Mouse (Mus musculus) midbrain, embryonic 10.5 days (tissue): ENCODE results near the gene Chrm5. TPM values are rescaled to one million over a fixed set of nuclear protein-coding genes. Genes with fewer than 3 reads are reported as not detected.

Experiments
- DNase-seq: peaks from one replicate; pipeline ENCODE4 v3.0.0-alpha.2; 2017; ENCODE audit warnings: low spot score
- H3K27ac ChIP-seq: fragments of 300-500 bp; sonication (generic); replicated peaks from 2 replicates; pipeline ENCODE4 v1.5.1; 2016; ENCODE audit warnings: mild to moderate bottlenecking
- H3K27me3 ChIP-seq: fragments of 300-500 bp; sonication (generic); 2 replicates; pipeline ENCODE4 v1.6.1; 2016; ENCODE audit warnings: low read depth, mild to moderate bottlenecking; ENCODE audit not compliant: poor library complexity, severe bottlenecking
- H3K36me3 ChIP-seq: fragments of 300-500 bp; sonication (generic); 2 replicates; pipeline ENCODE4 v1.6.1; 2016; ENCODE audit warnings: mild to moderate bottlenecking, moderate library complexity
- H3K4me1 ChIP-seq: fragments of 300-500 bp; sonication (generic); 2 replicates; pipeline ENCODE4 v1.6.1; 2016
- H3K4me3 ChIP-seq: fragments of 300-500 bp; sonication (generic); 2 replicates; pipeline ENCODE4 v1.5.1; 2016; ENCODE audit warnings: mild to moderate bottlenecking, moderate library complexity
- H3K9me3 ChIP-seq: fragments of 300-500 bp; sonication (generic); replicated peaks from 2 replicates; pipeline ENCODE4 v1.6.1; 2016; ENCODE audit warnings: mild to moderate bottlenecking
- WGBS: fragments of 180-500 bp; shearing (Covaris S2); methylation state at CpG from one replicate; pipeline ENCODE4 v1.1.7; 2016; 5-methylcytosine and 5-hydroxymethylcytosine counted together
- polyA plus RNA-seq: library from polyadenylated mRNA; unstranded; fragments of >200 nt; fragmentation: Nextera tagmentation; extraction: Ambion mirVana; gene quantifications from 2 replicates; pipeline ENCODE4 v1.2.1, GENCODE M21; 2016

Chrm5 gene
- polyA plus RNA-seq = not detected in 2 replicates

DNA sequence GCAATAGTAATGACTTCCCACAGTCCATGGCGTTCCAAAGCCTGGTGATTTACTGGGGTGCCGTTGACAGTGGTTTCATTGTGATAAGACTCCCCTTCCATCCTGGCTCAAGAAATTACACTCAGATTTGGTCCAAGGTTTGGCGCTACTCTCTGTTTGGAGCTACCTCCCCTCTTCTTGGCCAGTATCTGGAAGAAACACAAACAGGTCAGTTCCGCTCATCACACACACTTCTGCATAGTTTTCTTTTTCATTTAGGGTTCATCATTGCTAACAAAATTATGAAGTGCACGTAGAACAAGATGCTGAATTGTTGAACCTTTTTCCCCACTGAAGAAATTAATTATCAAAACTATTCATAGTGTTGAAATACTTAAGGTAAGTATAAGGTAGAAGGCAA, at the start of gene Chrm5:
Gene Chrm5, minus strand, starts transcription at position 101 of the 400 bp plus-strand sequence.
- no peak within 1 kb of the TSS for H3K4me3 ChIP-seq
- H3K27ac ChIP-seq = no peak within 1 kb of the TSS
- no peaks in the 10 kb centered on the region for H3K27me3 ChIP-seq
- H3K9me3 ChIP-seq = no peaks in the 10 kb centered on the region
- no peaks in the 10 kb centered on the region for H3K4me1 ChIP-seq
- no peak for DNase-seq
- H3K36me3 ChIP-seq = no peaks in the 10 kb centered on the region
- WGBS = 91% methylated on average over 5 of the region's 5 CpGs

DNA sequence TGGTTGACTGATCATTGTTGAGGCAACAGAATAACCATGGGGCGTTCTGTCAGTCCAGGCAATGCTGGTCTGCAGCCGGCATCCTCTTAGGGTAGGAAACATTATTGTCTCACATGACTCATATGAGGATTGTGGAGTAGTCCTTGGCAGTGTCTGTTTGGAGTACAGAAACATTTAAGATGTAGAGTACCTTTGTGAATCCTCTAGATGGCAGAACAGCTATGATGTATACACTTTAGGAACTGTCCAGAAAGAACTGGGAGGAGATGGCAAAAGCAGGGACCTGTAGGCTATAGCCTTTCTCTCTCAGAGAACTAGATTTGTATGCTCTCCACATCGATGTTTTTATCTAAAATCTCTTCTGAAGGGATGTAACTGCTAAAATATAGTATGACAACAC, 46.4 kb upstream of the Chrm5 start:
- H3K27me3 ChIP-seq = no peaks in the 10 kb centered on the region
- no peak for DNase-seq
- no peaks in the 10 kb centered on the region for H3K4me1 ChIP-seq
- no peaks in the 10 kb centered on the region for H3K9me3 ChIP-seq
- no peak overlapping the region for H3K4me3 ChIP-seq
- H3K27ac ChIP-seq = no peak overlapping the region
- WGBS = 91% methylated on average over 3 of the region's 3 CpGs
- no peaks in the 10 kb centered on the region for H3K36me3 ChIP-seq

DNA sequence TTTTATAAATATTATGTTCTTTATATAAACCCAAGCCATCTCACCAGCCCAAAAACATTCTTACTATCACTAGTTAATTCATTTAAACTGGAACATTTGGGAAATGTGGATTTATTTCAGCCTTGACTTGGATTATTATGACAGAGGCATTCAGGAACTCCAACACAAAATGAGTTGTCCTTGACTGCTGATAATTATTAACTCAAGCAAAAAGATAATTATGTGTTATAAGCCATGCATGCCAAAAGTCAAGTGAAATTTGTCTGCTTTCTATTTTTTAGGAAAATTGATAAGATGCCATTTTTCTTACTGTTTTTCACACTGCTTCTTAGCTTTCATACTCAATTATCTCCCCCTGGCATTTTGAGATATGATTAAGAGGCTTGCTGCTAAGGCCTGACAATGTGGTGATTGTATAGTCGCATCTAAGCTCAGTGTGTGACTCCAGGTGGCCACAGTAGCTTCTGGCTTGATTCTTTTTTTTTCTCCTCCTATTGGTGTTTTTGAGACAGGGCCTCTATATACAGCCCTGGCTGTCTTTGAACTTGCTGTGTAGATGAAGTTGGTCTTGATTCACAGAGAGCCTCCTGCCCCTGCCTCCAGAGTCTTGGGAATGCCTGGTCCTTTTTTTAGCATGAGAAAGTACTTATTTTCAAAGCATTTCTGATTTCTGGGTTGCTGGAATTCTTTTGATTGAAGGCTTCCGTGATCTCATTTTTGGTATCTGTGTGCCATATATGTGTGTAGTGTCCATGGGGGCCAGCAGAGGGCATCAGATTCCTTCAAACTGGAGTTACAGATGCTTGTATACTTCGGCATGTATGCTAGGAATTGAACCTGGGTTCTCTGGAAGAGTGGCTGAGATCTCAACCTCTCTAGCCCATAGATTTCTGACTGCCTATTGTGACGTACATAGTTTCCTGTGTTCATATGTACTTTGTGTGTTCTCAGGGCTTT, 40.2 kb upstream of the Chrm5 start:
- Histone ChIP-seq H3K9me3 (no peaks in the 10 kb centered on the region), H3K4me1 (peaks cover 4% of the 10 kb centered on the region; the same call in 1 of the 2 replicates), H3K4me3 (no peak overlapping the region), H3K36me3 (no peaks in the 10 kb centered on the region), H3K27ac (no peak overlapping the region), H3K27me3 (no peaks in the 10 kb centered on the region)
- WGBS = 87% methylated on average over 4 of the region's 4 CpGs
- no peak for DNase-seq

DNA sequence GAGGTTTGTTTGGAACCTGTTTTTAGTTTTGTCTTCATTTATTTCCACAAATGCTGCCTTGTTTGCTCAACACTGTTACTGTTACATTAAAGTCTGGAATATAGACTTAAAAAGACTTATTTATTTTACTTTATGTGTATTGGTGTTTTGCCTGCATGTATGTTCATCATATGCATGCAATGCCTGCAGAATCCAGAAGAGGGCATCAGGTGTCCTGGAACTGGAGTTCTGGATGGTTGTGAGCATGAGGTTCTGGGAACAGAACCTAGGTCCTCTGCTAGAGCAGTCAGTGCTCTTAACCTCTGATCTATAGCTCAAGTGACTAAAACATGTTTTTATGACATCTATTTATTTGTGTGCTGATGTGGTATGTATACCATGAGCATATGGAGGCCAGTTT, 38.0 kb upstream of the Chrm5 start:
- Histone ChIP-seq H3K36me3 (no peaks in the 10 kb centered on the region), H3K27me3 (no peaks in the 10 kb centered on the region), H3K9me3 (no peaks in the 10 kb centered on the region), H3K4me3 (no peak overlapping the region), H3K27ac (no peak overlapping the region), H3K4me1 (peaks cover 4% of the 10 kb centered on the region; the same call in 1 of the 2 replicates)
- no peak for DNase-seq

DNA sequence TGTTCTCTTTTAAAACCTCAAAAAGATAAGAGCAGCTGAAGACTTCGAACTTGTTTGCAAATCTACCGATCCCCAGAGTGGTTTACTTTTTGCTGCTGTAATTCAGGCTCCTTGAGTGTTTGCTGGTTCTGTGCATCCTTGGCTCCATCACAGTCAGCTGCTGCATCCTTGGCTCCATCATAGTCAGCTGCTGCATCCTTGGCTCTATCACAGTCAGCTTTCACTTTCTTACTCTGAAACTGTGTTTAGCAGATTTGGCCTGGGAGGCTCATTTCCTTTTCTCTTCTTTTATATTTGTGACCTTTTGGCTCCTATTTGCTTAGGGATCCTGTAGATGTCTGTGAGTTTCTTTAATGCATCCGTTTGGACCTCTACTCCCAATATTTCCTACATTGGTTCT, 36.6 kb upstream of the Chrm5 start:
- H3K4me1 ChIP-seq = peaks cover 4% of the 10 kb centered on the region; the same call in 1 of the 2 replicates
- H3K4me3 ChIP-seq = no peak overlapping the region
- no peak overlapping the region for H3K27ac ChIP-seq
- no peaks in the 10 kb centered on the region for H3K9me3 ChIP-seq
- no peaks in the 10 kb centered on the region for H3K27me3 ChIP-seq
- no peak for DNase-seq
- no peaks in the 10 kb centered on the region for H3K36me3 ChIP-seq
- 94% methylated on average over 3 of the region's 3 CpGs for WGBS

DNA sequence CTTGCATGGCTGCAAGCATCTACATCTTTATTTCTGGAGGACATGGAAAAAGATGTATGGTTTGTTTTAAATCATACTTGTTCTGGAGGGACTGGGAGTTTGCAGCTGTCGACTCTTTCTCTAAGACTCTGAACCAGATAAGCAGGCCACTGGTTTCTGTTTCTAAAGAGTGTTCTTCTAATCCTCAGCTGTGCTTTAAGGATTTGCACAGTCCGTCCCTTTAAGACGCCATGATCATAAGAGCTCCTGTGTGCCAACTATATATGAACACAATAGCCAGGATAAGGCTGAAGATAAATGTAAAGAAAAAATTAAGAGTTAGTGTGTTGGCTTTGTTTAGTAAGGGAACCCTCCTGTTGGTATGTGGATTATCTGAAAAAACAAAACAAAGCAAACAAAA, 36.2 kb upstream of the Chrm5 start:
- Histone ChIP-seq H3K27me3 (no peaks in the 10 kb centered on the region), H3K27ac (no peak overlapping the region), H3K4me3 (no peak overlapping the region), H3K9me3 (no peaks in the 10 kb centered on the region), H3K36me3 (no peaks in the 10 kb centered on the region), H3K4me1 (peaks cover 4% of the 10 kb centered on the region; the same call in 1 of the 2 replicates)
- DNase-seq = no peak
- WGBS = 82% methylated on average over 3 of the region's 3 CpGs

DNA sequence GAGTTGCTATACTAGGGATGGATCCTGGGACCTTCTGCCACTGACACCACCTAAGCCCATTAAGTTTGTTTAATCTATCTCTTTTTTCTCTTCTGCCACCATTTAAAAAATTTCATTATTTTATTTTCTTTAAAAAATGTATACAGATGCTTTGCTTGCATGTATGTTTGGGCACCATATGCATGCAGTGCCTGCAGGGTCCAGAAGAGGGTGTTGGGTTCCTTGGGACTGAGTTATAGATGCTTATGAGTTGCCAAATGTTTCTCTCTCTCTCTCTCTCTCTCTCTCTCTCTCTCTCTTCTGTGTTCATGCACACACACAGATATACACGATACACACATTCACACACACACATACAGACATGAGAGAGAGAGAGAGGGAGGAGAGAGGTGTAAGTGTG, 32.5 kb upstream of the Chrm5 start:
- 79% methylated on average over 1 of the region's 1 CpGs for WGBS

DNA sequence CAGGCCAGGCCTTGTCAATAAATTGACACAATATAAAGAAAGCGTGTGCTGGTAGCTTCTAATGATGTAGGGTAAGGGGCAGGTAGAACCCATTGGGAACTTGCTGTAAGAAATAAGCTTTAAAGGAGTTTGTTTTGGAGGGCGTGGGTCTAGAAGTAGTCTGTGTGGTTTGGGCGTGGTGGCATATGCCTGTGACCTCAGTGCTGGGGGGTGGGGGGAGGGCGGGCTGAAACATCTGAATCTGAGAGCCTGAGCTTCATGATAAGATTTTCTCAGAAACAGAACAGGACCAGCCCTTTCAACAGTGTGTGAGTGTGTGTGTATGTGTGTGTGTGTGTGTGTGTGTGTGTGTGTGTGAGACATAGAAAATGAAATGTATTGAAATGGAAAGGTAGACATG, 29.6 kb upstream of the Chrm5 start:
- DNase-seq = no peak
- WGBS = 88% methylated on average over 4 of the region's 4 CpGs
- H3K36me3 ChIP-seq = no peaks in the 10 kb centered on the region
- H3K27me3 ChIP-seq = 0 out of 2 replicates have a peak, but pooled peaks cover 6% of the 10 kb centered on the region
- no peaks in the 10 kb centered on the region for H3K9me3 ChIP-seq
- H3K4me3 ChIP-seq = no peak overlapping the region
- H3K27ac ChIP-seq = no peak overlapping the region
- peaks cover 5% of the 10 kb centered on the region; the same call in 1 of the 2 replicates for H3K4me1 ChIP-seq

More for the DNA sequence above, 32.5 kb upstream of the Chrm5 start:
- Histone ChIP-seq H3K9me3 (no peaks in the 10 kb centered on the region), H3K4me3 (no peak overlapping the region), H3K4me1 (peaks cover 5% of the 10 kb centered on the region; the same call in 1 of the 2 replicates), H3K27ac (no peak overlapping the region), H3K36me3 (no peaks in the 10 kb centered on the region), H3K27me3 (no peaks in the 10 kb centered on the region)
- no peak for DNase-seq

DNA sequence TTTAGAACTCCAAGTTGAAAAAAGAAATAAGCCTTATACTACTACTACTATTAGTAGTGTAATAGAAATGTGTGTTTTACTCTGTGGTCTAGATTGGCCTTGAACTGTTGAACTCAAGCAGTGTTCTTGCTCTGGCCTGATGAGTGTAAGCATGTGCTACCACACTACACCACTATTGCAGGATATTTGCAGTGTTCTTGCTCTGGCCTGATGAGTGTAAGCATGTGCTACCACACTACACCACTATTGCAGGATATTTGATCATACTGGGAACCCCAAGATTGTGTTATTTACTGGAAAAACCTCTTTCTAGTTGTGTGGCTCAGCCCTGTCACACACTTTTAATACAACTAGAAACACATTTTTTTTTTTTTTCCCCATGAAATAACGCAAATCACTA, 26.9 kb upstream of the Chrm5 start:
- H3K4me1 ChIP-seq = peaks cover 5% of the 10 kb centered on the region; the same call in 1 of the 2 replicates
- H3K27ac ChIP-seq = no peak overlapping the region
- DNase-seq = no peak
- H3K9me3 ChIP-seq = no peaks in the 10 kb centered on the region
- 0 out of 2 replicates have a peak, but pooled peaks cover 6% of the 10 kb centered on the region for H3K27me3 ChIP-seq
- no peaks in the 10 kb centered on the region for H3K36me3 ChIP-seq
- WGBS = 92% methylated on average over 1 of the region's 1 CpGs
- no peak overlapping the region for H3K4me3 ChIP-seq

DNA sequence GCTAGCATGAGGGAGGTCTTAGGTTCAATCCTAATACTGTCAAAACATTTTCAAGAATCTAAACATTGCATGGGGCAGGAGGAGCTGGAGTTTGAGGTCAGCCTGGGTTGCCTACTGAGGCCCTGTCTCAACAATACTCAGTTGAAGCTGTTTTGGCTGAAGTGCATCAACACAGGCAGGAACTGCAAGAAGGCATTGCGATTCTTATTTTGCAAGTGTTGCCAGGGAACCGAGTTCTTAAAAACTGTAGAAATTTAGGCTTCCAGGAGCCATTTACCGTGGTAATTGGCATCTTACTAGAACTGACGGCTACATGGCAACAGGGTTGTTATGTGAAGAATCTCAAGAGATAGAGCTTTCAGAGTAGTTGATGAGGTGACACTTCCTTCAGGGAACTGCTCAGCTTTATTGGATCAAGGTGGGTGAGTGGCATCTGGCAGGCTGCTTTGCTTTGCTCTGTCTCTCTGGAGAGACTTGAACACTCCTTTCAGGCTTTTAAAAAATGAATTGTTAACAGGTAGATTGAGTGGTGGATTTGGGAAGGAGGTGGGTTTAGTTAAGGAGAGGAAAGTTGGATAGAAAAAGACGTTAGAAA, 26.4 kb upstream of the Chrm5 start:
- Histone ChIP-seq H3K4me1 (peaks cover 5% of the 10 kb centered on the region; the same call in 1 of the 2 replicates), H3K4me3 (no peak overlapping the region), H3K36me3 (no peaks in the 10 kb centered on the region), H3K27ac (no peak overlapping the region), H3K9me3 (no peaks in the 10 kb centered on the region), H3K27me3 (0 out of 2 replicates have a peak, but pooled peaks cover 6% of the 10 kb centered on the region)
- WGBS = 87% methylated on average over 5 of the region's 5 CpGs
- no peak for DNase-seq

DNA sequence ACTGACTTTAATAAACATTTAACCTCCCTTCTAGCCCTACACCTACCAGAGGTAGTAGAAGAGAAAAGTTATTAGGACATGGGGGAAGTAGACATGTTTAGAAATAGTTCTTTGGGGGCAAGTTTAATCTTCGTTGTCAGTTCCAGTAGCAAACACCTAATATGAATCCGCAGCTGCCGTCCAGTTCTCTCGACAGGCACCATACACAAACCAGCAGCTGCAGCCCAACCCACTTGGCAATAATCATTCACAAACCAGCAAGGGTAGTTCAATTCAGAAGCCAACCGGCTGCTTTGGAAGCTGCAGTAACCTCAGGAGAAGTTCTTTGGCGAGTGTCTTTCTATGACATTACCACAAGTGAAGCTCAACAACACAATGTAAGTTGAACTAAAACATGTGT, 23.4 kb upstream of the Chrm5 start:
- no peak overlapping the region for H3K27ac ChIP-seq
- no peaks in the 10 kb centered on the region for H3K9me3 ChIP-seq
- H3K4me3 ChIP-seq = no peak overlapping the region
- WGBS = 91% methylated on average over 6 of the region's 6 CpGs
- H3K4me1 ChIP-seq = peaks cover 17% of the 10 kb centered on the region
- H3K36me3 ChIP-seq = no peaks in the 10 kb centered on the region
- no peak for DNase-seq
- 0 out of 2 replicates have a peak, but pooled peaks cover 6% of the 10 kb centered on the region for H3K27me3 ChIP-seq

DNA sequence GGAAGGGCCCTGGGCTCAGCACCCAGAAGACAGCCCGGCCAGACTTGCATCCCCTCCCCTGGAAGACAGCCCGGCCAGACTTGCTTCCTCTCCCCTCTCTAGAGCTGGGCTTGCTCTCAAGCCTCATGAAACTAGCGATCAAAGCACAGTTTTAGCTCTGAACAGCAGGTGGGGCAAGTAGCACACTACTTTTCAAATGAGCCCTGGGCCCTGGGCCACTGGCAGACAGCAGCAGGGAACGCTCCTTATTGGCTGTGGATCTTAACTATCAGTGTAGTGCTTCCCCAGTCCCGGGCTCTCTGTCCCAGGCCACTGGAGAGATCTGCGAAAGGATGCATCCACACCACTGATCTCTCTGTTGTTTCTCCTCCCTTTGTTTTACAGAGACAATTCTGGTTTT, 20.6 kb upstream of the Chrm5 start:
- peak; percentile 68 for DNase-seq
- Histone ChIP-seq H3K27ac (0 out of 2 replicates have a peak overlapping the region, but pooled peaks have one; percentile 10), H3K27me3 (no peaks in the 10 kb centered on the region), H3K9me3 (no peaks in the 10 kb centered on the region), H3K4me3 (no peak overlapping the region), H3K4me1 (peaks cover 11% of the 10 kb centered on the region), H3K36me3 (no peaks in the 10 kb centered on the region)
- WGBS = 4% methylated on average over 6 of the region's 6 CpGs

DNA sequence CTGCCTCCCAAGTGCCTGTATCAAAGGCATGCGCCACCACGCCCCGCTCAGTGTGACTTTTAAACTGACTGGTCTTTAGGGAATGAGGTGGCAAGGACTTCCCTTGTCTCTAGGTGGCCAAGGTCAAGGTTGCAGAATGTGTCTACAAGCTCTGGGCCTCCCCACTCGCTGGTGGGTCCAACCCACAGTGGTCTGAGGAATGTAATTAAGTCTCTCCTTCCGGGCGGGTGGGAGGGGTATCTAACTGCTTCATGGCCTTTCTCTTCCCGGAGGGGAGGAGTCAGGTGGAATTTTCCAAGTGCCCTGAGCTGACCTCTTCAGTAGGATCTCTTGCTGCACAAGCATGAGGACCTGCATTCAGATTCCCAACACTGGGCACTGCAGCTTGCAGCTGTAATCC, 17.3 kb upstream of the Chrm5 start:
- Histone ChIP-seq H3K36me3 (no peaks in the 10 kb centered on the region), H3K9me3 (no peaks in the 10 kb centered on the region), H3K27me3 (no peaks in the 10 kb centered on the region; the same call in 1 of the 2 replicates), H3K4me1 (peaks cover 17% of the 10 kb centered on the region), H3K27ac (no peak overlapping the region), H3K4me3 (no peak overlapping the region)
- DNase-seq = no peak
- 71% methylated on average over 7 of the region's 7 CpGs for WGBS
